Mouse (Mus musculus): ENCODE measurements around the gene Agap2. TPM values are rescaled to one million over a fixed set of nuclear protein-coding genes. Genes with fewer than 3 reads are reported as not detected.
"Not testable (repeated sequence)": the region's sequence is repeated elsewhere in the genome, so short reads cannot be mapped to it uniquely, and the experiment has no call there.

The Agap2 gene
- polyA plus RNA-seq, 1 experiment from 2014 or later, result 6.7 TPM

- H3K9me3 ChIP-seq (ENCODE audit: control insufficient read depth, low read length), result no peaks in the 10 kb centered on the region
- H3K36me3 ChIP-seq (replicated peaks; ENCODE audit: control insufficient read depth, insufficient read depth), result peaks cover 29% of the 10 kb centered on the region
- peak overlapping the region; percentile 73 for H3K4me2 ChIP-seq (replicated peaks)
- H3K27me3 ChIP-seq (ENCODE audit: control insufficient read depth, insufficient read depth, low read length), result no peaks in the 10 kb centered on the region
- ATAC-seq (ENCODE audit: low FRiP score) (no peak), DNase-seq (ENCODE audit: low spot score) (no peak)
- no peak overlapping the region for H3K27ac ChIP-seq
- WGBS, result 80% methylated on average over 9 of the region's 9 CpGs
- H3K4me3 ChIP-seq (replicated peaks; ENCODE audit: low read length), result peak overlapping the region; percentile 57
- peaks cover 20% of the 10 kb centered on the region for H3K4me1 ChIP-seq (replicated peaks; ENCODE audit: control insufficient read depth, insufficient read depth, low read length)
- H3K9ac ChIP-seq, result peak overlapping the region; percentile 71
Measured at GRCm38 (mm10) chr10:127071203-127071602, 3.9 kb upstream of the Agap2 start.

GRCm38 (mm10) chr10:127072270-127072669 lies 2.8 kb upstream of the Agap2 start:
- H3K36me3 ChIP-seq (replicated peaks; ENCODE audit: control insufficient read depth, insufficient read depth), result peaks cover 18% of the 10 kb centered on the region
- 90% methylated on average over 4 of the region's 4 CpGs for WGBS
- not testable (repeated sequence) for H3K27ac ChIP-seq; ATAC-seq (ENCODE audit: low FRiP score); H3K9ac ChIP-seq; H3K4me2 ChIP-seq (replicated peaks); H3K9me3 ChIP-seq (ENCODE audit: control insufficient read depth, low read length); H3K4me3 ChIP-seq (replicated peaks; ENCODE audit: low read length); H3K27me3 ChIP-seq (ENCODE audit: control insufficient read depth, insufficient read depth, low read length); DNase-seq (ENCODE audit: low spot score)
- H3K4me1 ChIP-seq (replicated peaks; ENCODE audit: control insufficient read depth, insufficient read depth, low read length), result peaks cover 24% of the 10 kb centered on the region

GRCm38 (mm10) chr10:127072969-127073368 lies 2.1 kb upstream of the Agap2 start:
- H3K9ac ChIP-seq; H3K4me2 ChIP-seq (replicated peaks); DNase-seq (ENCODE audit: low spot score); H3K27ac ChIP-seq; ATAC-seq (ENCODE audit: low FRiP score); H3K9me3 ChIP-seq (ENCODE audit: control insufficient read depth, low read length); H3K27me3 ChIP-seq (ENCODE audit: control insufficient read depth, insufficient read depth, low read length); H3K4me3 ChIP-seq (replicated peaks; ENCODE audit: low read length): not testable (repeated sequence)
- WGBS, result 87% methylated on average over 2 of the region's 2 CpGs
- Histone ChIP-seq H3K4me1 (replicated peaks; ENCODE audit: control insufficient read depth, insufficient read depth, low read length) (peaks cover 31% of the 10 kb centered on the region), H3K36me3 (replicated peaks; ENCODE audit: control insufficient read depth, insufficient read depth) (peaks cover 11% of the 10 kb centered on the region)

GRCm38 (mm10) chr10:127073981-127074380 lies 1.1 kb upstream of the Agap2 start:
- no peak for DNase-seq (ENCODE audit: low spot score)
- Histone ChIP-seq H3K36me3 (replicated peaks; ENCODE audit: control insufficient read depth, insufficient read depth) (peaks cover under 1% of the 10 kb centered on the region; the same call in 1 of the 2 replicates), H3K4me1 (replicated peaks; ENCODE audit: control insufficient read depth, insufficient read depth, low read length) (peaks cover 28% of the 10 kb centered on the region), H3K4me2 (replicated peaks) (no peak overlapping the region), H3K27me3 (ENCODE audit: control insufficient read depth, insufficient read depth, low read length) (no peaks in the 10 kb centered on the region), H3K9me3 (ENCODE audit: control insufficient read depth, low read length) (no peaks in the 10 kb centered on the region), H3K4me3 (replicated peaks; ENCODE audit: low read length) (no peak overlapping the region), H3K9ac (no peak overlapping the region), H3K27ac (no peak overlapping the region)
- no peak for ATAC-seq (ENCODE audit: low FRiP score)
- 98% methylated on average over 1 of the region's 1 CpGs for WGBS

GRCm38 (mm10) chr10:127075651-127076050 lies 567 bp downstream of the Agap2 start:
- peaks cover 9% of the 10 kb centered on the region for H3K27me3 ChIP-seq (ENCODE audit: control insufficient read depth, insufficient read depth, low read length)
- H3K4me2 ChIP-seq (replicated peaks), result no peak overlapping the region
- ATAC-seq (ENCODE audit: low FRiP score) (no peak), DNase-seq (ENCODE audit: low spot score) (no peak)
- no peaks in the 10 kb centered on the region for H3K9me3 ChIP-seq (ENCODE audit: control insufficient read depth, low read length)
- H3K9ac ChIP-seq, result no peak overlapping the region
- peaks cover 31% of the 10 kb centered on the region for H3K4me1 ChIP-seq (replicated peaks; ENCODE audit: control insufficient read depth, insufficient read depth, low read length)
- no peaks in the 10 kb centered on the region for H3K36me3 ChIP-seq (replicated peaks; ENCODE audit: control insufficient read depth, insufficient read depth)
- WGBS, result 81% methylated on average over 8 of the region's 8 CpGs
- H3K27ac ChIP-seq, result no peak overlapping the region
- no peak overlapping the region for H3K4me3 ChIP-seq (replicated peaks; ENCODE audit: low read length)

GRCm38 (mm10) chr10:127076082-127076481 lies 998 bp downstream of the Agap2 start:
- DNase-seq (ENCODE audit: low spot score) (no peak), ATAC-seq (ENCODE audit: low FRiP score) (no peak)
- H3K4me3 ChIP-seq (replicated peaks; ENCODE audit: low read length), result no peak overlapping the region
- 36% methylated on average over 4 of the region's 4 CpGs for WGBS
- H3K9ac ChIP-seq, result 0 out of 2 replicates have a peak overlapping the region, but pooled peaks have one; percentile 11
- no peaks in the 10 kb centered on the region for H3K36me3 ChIP-seq (replicated peaks; ENCODE audit: control insufficient read depth, insufficient read depth)
- H3K4me1 ChIP-seq (replicated peaks; ENCODE audit: control insufficient read depth, insufficient read depth, low read length), result peaks cover 31% of the 10 kb centered on the region
- no peak overlapping the region; the same call in 1 of the 2 replicates for H3K4me2 ChIP-seq (replicated peaks)
- no peaks in the 10 kb centered on the region for H3K9me3 ChIP-seq (ENCODE audit: control insufficient read depth, low read length)
- peaks cover 12% of the 10 kb centered on the region for H3K27me3 ChIP-seq (ENCODE audit: control insufficient read depth, insufficient read depth, low read length)
- H3K27ac ChIP-seq, result no peak overlapping the region

GRCm38 (mm10) chr10:127077515-127077914 lies 2.4 kb downstream of the Agap2 start:
- Histone ChIP-seq H3K9ac (peak overlapping the region; percentile 45), H3K4me2 (replicated peaks) (peak overlapping the region; percentile 95), H3K4me1 (replicated peaks; ENCODE audit: control insufficient read depth, insufficient read depth, low read length) (peaks cover 40% of the 10 kb centered on the region), H3K9me3 (ENCODE audit: control insufficient read depth, low read length) (no peaks in the 10 kb centered on the region), H3K36me3 (replicated peaks; ENCODE audit: control insufficient read depth, insufficient read depth) (0 out of 2 replicates have a peak, but pooled peaks cover under 1% of the 10 kb centered on the region), H3K4me3 (replicated peaks; ENCODE audit: low read length) (peak overlapping the region; percentile 47), H3K27me3 (ENCODE audit: control insufficient read depth, insufficient read depth, low read length) (peaks cover 12% of the 10 kb centered on the region), H3K27ac (peak overlapping the region; percentile 90)
- 5% methylated on average over 10 of the region's 10 CpGs for WGBS
- ATAC-seq (ENCODE audit: low FRiP score) (no peak), DNase-seq (ENCODE audit: low spot score) (no peak)

- no peak for DNase-seq (ENCODE audit: low spot score)
- peaks cover 12% of the 10 kb centered on the region for H3K27me3 ChIP-seq (ENCODE audit: control insufficient read depth, insufficient read depth, low read length)
- peak; percentile 51 for ATAC-seq (ENCODE audit: low FRiP score)
Measured at GRCm38 (mm10) chr10:127078001-127078676, 3.1 kb downstream of the Agap2 start.

GRCm38 (mm10) chr10:127078677-127079575 lies 3.8 kb downstream of the Agap2 start:
- H3K9me3 ChIP-seq (ENCODE audit: control insufficient read depth, low read length), result no peaks in the 10 kb centered on the region
- H3K4me2 ChIP-seq (replicated peaks), result peak overlapping the region; percentile 95
- DNase-seq (ENCODE audit: low spot score) (peak; percentile 86), ATAC-seq (ENCODE audit: low FRiP score) (peak; percentile 75)
- H3K27me3 ChIP-seq (ENCODE audit: control insufficient read depth, insufficient read depth, low read length), result peaks cover 12% of the 10 kb centered on the region
- H3K36me3 ChIP-seq (replicated peaks; ENCODE audit: control insufficient read depth, insufficient read depth), result peaks cover 15% of the 10 kb centered on the region
- peaks cover 40% of the 10 kb centered on the region for H3K4me1 ChIP-seq (replicated peaks; ENCODE audit: control insufficient read depth, insufficient read depth, low read length)
- peak overlapping the region; percentile 47 for H3K4me3 ChIP-seq (replicated peaks; ENCODE audit: low read length)
- WGBS, result 4% methylated on average over 28 of the region's 49 CpGs
- peak overlapping the region; percentile 90 for H3K27ac ChIP-seq
- peak overlapping the region; percentile 93 for H3K9ac ChIP-seq

More at GRCm38 (mm10) chr10:127078001-127078676, 3.1 kb downstream of the Agap2 start:
- 1% methylated on average over 11 of the region's 12 CpGs for WGBS
- H3K9ac ChIP-seq, result peak overlapping the region; percentile 45
- H3K4me1 ChIP-seq (replicated peaks; ENCODE audit: control insufficient read depth, insufficient read depth, low read length), result peaks cover 40% of the 10 kb centered on the region
- 0 out of 2 replicates have a peak, but pooled peaks cover 7% of the 10 kb centered on the region for H3K36me3 ChIP-seq (replicated peaks; ENCODE audit: control insufficient read depth, insufficient read depth)
- peak overlapping the region; percentile 47 for H3K4me3 ChIP-seq (replicated peaks; ENCODE audit: low read length)
- H3K4me2 ChIP-seq (replicated peaks), result peak overlapping the region; percentile 95
- H3K27ac ChIP-seq, result peak overlapping the region; percentile 90
- H3K9me3 ChIP-seq (ENCODE audit: control insufficient read depth, low read length), result no peaks in the 10 kb centered on the region
